Mouse (Mus musculus): Measurements from ENCODE around the gene Slc16a10.

Slc16a10 gene

GRCm38 (mm10) chr10:40109520-40109919 lies 32.5 kb downstream of the Slc16a10 start:
- Histone ChIP-seq H3K36me3 (ENCODE audit: control insufficient read depth, insufficient read depth, low read length, poor library complexity, severe bottlenecking) (no peaks in the 10 kb centered on the region), H3K27me3 (ENCODE audit: control insufficient read depth, insufficient read depth, low read length, poor library complexity, severe bottlenecking) (no peaks in the 10 kb centered on the region)
- DNase-seq (ENCODE audit: low read depth, low spot score) = no peak

- no peak for DNase-seq (ENCODE audit: low read depth, low spot score)
- H3K36me3 ChIP-seq (ENCODE audit: control insufficient read depth, insufficient read depth, low read length, poor library complexity, severe bottlenecking) = no peaks in the 10 kb centered on the region
- H3K27me3 ChIP-seq (ENCODE audit: control insufficient read depth, insufficient read depth, low read length, poor library complexity, severe bottlenecking) = no peaks in the 10 kb centered on the region
Measured at GRCm38 (mm10) chr10:40108992-40109391, 33.1 kb downstream of the Slc16a10 start.

GRCm38 (mm10) chr10:40107995-40108394 lies 34.1 kb downstream of the Slc16a10 start:
- H3K27me3 ChIP-seq (ENCODE audit: control insufficient read depth, insufficient read depth, low read length, poor library complexity, severe bottlenecking) = no peaks in the 10 kb centered on the region
- H3K36me3 ChIP-seq (ENCODE audit: control insufficient read depth, insufficient read depth, low read length, poor library complexity, severe bottlenecking) = no peaks in the 10 kb centered on the region
- DNase-seq (ENCODE audit: low read depth, low spot score) = no peak

GRCm38 (mm10) chr10:40105174-40105573 lies 36.9 kb downstream of the Slc16a10 start:
- no peak for DNase-seq (ENCODE audit: low read depth, low spot score)
- Histone ChIP-seq H3K27me3 (ENCODE audit: control insufficient read depth, insufficient read depth, low read length, poor library complexity, severe bottlenecking) (no peaks in the 10 kb centered on the region), H3K36me3 (ENCODE audit: control insufficient read depth, insufficient read depth, low read length, poor library complexity, severe bottlenecking) (no peaks in the 10 kb centered on the region)

- no peaks in the 10 kb centered on the region for H3K36me3 ChIP-seq (ENCODE audit: control insufficient read depth, insufficient read depth, low read length, poor library complexity, severe bottlenecking)
- no peak for DNase-seq (ENCODE audit: low read depth, low spot score)
Measured at GRCm38 (mm10) chr10:40103790-40104189, 38.3 kb downstream of the Slc16a10 start.

GRCm38 (mm10) chr10:40102986-40103385 lies 39.1 kb downstream of the Slc16a10 start:
- Histone ChIP-seq H3K36me3 (ENCODE audit: control insufficient read depth, insufficient read depth, low read length, poor library complexity, severe bottlenecking) (no peaks in the 10 kb centered on the region), H3K27me3 (ENCODE audit: control insufficient read depth, insufficient read depth, low read length, poor library complexity, severe bottlenecking) (no peaks in the 10 kb centered on the region)
- no peak for DNase-seq (ENCODE audit: low read depth, low spot score)

More at GRCm38 (mm10) chr10:40103790-40104189, 38.3 kb downstream of the Slc16a10 start:
- H3K27me3 ChIP-seq (ENCODE audit: control insufficient read depth, insufficient read depth, low read length, poor library complexity, severe bottlenecking) = no peaks in the 10 kb centered on the region

- DNase-seq (ENCODE audit: low read depth, low spot score) = no peak
- no peaks in the 10 kb centered on the region for H3K27me3 ChIP-seq (ENCODE audit: control insufficient read depth, insufficient read depth, low read length, poor library complexity, severe bottlenecking)
Measured at GRCm38 (mm10) chr10:40102166-40102565, 39.9 kb downstream of the Slc16a10 start.

GRCm38 (mm10) chr10:40098441-40098840 lies 43.6 kb downstream of the Slc16a10 start:
- Histone ChIP-seq H3K27me3 (ENCODE audit: control insufficient read depth, insufficient read depth, low read length, poor library complexity, severe bottlenecking) (no peaks in the 10 kb centered on the region), H3K36me3 (ENCODE audit: control insufficient read depth, insufficient read depth, low read length, poor library complexity, severe bottlenecking) (no peaks in the 10 kb centered on the region)
- no peak for DNase-seq (ENCODE audit: low read depth, low spot score)

More at GRCm38 (mm10) chr10:40102166-40102565, 39.9 kb downstream of the Slc16a10 start:
- no peaks in the 10 kb centered on the region for H3K36me3 ChIP-seq (ENCODE audit: control insufficient read depth, insufficient read depth, low read length, poor library complexity, severe bottlenecking)

- no peaks in the 10 kb centered on the region for H3K36me3 ChIP-seq (ENCODE audit: control insufficient read depth, insufficient read depth, low read length, poor library complexity, severe bottlenecking)
- no peak for DNase-seq (ENCODE audit: low read depth, low spot score)
Measured at GRCm38 (mm10) chr10:40097519-40097918, 44.5 kb downstream of the Slc16a10 start.

GRCm38 (mm10) chr10:40094752-40095151 lies 47.3 kb downstream of the Slc16a10 start:
- Histone ChIP-seq H3K36me3 (ENCODE audit: control insufficient read depth, insufficient read depth, low read length, poor library complexity, severe bottlenecking) (no peaks in the 10 kb centered on the region), H3K27me3 (ENCODE audit: control insufficient read depth, insufficient read depth, low read length, poor library complexity, severe bottlenecking) (no peaks in the 10 kb centered on the region)
- no peak for DNase-seq (ENCODE audit: low read depth, low spot score)

More at GRCm38 (mm10) chr10:40097519-40097918, 44.5 kb downstream of the Slc16a10 start:
- H3K27me3 ChIP-seq (ENCODE audit: control insufficient read depth, insufficient read depth, low read length, poor library complexity, severe bottlenecking) = no peaks in the 10 kb centered on the region

- H3K27me3 ChIP-seq (ENCODE audit: control insufficient read depth, insufficient read depth, low read length, poor library complexity, severe bottlenecking) = no peaks in the 10 kb centered on the region
- no peak for DNase-seq (ENCODE audit: low read depth, low spot score)
Measured at GRCm38 (mm10) chr10:40093526-40093925, 48.5 kb downstream of the Slc16a10 start.

GRCm38 (mm10) chr10:40091455-40091854 lies 50.6 kb downstream of the Slc16a10 start:
- H3K36me3 ChIP-seq (ENCODE audit: control insufficient read depth, insufficient read depth, low read length, poor library complexity, severe bottlenecking) = no peaks in the 10 kb centered on the region
- DNase-seq (ENCODE audit: low read depth, low spot score) = no peak
- H3K27me3 ChIP-seq (ENCODE audit: control insufficient read depth, insufficient read depth, low read length, poor library complexity, severe bottlenecking) = no peaks in the 10 kb centered on the region

More at GRCm38 (mm10) chr10:40093526-40093925, 48.5 kb downstream of the Slc16a10 start:
- no peaks in the 10 kb centered on the region for H3K36me3 ChIP-seq (ENCODE audit: control insufficient read depth, insufficient read depth, low read length, poor library complexity, severe bottlenecking)

- Histone ChIP-seq H3K27me3 (ENCODE audit: control insufficient read depth, insufficient read depth, low read length, poor library complexity, severe bottlenecking) (no peaks in the 10 kb centered on the region), H3K36me3 (ENCODE audit: control insufficient read depth, insufficient read depth, low read length, poor library complexity, severe bottlenecking) (no peaks in the 10 kb centered on the region)
- DNase-seq (ENCODE audit: low read depth, low spot score) = no peak
Measured at GRCm38 (mm10) chr10:40090504-40091428, 51.3 kb downstream of the Slc16a10 start.

- H3K27me3 ChIP-seq (ENCODE audit: control insufficient read depth, insufficient read depth, low read length, poor library complexity, severe bottlenecking) = no peaks in the 10 kb centered on the region
- DNase-seq (ENCODE audit: low read depth, low spot score) = no peak
- H3K36me3 ChIP-seq (ENCODE audit: control insufficient read depth, insufficient read depth, low read length, poor library complexity, severe bottlenecking) = no peaks in the 10 kb centered on the region
Measured at GRCm38 (mm10) chr10:40084332-40085093, 57.5 kb downstream of the Slc16a10 start.

GRCm38 (mm10) chr10:40083556-40083955 lies 58.5 kb downstream of the Slc16a10 start:
- no peaks in the 10 kb centered on the region for H3K36me3 ChIP-seq (ENCODE audit: control insufficient read depth, insufficient read depth, low read length, poor library complexity, severe bottlenecking)
- DNase-seq (ENCODE audit: low read depth, low spot score) = no peak
- H3K27me3 ChIP-seq (ENCODE audit: control insufficient read depth, insufficient read depth, low read length, poor library complexity, severe bottlenecking) = no peaks in the 10 kb centered on the region
